Mouse (Mus musculus): ENCODE measurements at regions not wholly inside any gene's neighbourhood (a gene's known extent, or its start where the extent isn't known, plus 50 kb on each side); places are given as distances from the start of the nearest gene placed in this dataset.

DNA sequence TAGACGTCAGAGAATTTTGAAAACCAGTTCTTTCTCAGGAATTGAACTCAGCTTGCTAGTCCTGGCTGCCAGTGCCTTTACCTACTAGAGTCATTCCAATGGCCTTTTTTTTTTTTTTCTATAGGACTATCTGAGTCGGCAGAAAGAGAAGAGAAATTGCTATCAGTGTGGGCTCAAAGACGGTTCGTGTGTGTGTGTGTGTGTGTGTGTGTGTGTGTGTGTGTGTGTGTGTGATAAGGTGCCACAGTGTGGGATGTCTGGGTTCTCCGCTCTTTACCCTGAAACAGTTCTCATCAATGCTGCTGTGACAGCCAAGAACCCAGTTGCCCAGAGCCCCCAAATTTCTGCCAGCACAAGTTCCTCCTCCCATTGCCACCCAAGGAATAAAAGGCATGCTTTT lies 146.1 kb downstream of the Rybp start:
- ATAC-seq: no peak

DNA sequence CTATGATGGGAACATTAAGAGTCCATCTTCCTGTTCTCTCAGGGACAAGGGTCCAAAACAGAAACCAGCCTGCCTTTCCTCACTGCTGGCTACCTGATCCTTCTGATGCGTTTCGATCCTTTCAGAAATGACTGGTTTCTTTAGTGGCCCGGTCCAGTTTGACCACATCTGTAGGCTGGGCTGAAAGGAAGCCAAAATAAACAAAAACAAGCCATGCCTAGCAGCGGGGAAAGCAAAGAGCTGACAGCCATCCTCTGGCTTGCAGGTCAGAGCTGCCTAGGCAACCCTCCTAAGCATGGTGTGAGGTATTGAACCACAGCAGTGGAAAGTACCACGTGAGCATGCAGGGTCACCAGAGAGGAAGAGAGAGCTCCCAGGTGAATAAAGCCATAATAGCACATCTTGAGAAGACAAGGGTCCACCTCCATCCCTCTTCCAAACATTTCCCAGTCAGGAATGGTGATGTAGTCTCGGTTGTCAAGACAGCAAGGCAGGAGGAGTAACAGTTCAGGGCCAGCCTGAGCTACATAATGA lies 146.6 kb downstream of the Rybp start:
- ATAC-seq: no peak

DNA sequence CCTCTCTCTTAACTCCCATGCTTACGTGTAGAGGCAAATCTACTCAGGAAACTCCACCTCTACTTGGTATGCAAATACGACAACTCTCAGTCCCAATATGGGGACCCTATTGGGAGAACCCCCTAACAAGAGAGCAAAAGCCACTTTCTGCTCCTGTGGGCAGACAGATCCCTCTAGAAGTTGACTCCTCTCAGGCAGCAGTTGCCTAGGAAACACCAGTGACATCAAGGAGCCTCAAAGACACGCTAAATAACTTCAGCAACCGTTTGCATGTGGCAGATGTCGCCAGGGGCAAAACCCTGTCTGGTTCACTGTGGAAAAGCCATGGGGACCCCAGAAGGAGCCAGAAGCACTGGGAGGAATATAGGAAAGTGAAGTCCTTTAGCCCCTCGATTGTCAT lies 147.5 kb downstream of the Rybp start:
- ATAC-seq: no peak

DNA sequence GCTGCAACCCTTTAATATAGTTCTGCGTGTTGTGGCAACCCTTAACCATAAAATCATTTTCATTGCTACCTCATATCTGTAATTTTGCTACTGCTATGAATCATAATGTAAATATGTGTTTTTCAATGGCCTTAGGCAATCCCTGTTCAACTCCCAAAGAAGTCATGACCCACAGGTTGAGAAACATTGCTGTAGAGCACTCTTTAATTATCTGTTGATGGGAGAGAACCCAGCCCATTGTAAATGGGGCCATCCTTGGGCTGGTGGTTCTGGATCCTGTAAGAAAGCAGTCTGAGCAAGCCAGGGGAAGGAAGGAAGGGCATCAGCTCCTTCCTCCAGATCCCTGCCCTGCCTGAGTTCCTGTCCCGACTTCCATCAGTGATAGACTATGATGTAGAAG lies 148.6 kb downstream of the Rybp start:
- ATAC-seq: no peak

DNA sequence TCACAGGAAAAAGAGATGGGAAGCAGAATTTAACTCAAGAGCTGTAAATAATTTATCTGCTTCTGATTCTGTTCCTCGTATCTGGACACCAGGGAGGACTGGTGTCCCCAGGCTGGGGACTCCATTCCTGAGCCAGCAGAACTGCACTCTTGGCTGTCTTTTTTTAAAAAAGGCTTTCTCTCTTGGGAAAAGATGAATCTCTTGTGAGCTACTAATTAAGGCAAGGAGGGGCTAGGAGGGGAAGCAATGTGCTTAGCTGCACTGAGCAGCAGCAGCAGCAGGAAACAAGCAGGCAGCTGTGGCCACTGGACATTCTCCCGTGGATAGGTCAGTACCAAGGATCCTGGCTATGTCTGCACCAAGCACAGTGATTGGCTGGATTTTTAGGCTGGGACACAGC lies 152.1 kb downstream of the Rybp start:
- no peak for ATAC-seq

DNA sequence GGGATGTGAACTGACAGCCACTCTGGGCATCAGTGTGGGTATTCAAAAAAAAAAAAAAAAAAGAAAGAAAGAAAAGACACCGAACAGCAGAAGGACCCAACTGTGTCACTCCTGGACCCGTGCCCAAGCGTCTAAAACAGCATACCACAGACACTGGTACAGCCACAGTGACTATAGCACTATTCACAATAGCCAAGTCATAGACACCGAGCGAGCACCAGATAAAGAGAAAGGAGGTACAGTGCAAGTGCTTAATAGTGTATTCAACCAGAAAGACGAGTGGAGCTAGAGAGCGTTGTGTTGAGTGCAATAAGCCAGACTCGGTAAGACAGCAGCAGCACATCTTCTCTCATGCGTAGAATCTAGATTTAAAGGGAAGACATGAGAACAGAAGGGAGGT lies 153.3 kb downstream of the Rybp start:
- no peak for ATAC-seq

DNA sequence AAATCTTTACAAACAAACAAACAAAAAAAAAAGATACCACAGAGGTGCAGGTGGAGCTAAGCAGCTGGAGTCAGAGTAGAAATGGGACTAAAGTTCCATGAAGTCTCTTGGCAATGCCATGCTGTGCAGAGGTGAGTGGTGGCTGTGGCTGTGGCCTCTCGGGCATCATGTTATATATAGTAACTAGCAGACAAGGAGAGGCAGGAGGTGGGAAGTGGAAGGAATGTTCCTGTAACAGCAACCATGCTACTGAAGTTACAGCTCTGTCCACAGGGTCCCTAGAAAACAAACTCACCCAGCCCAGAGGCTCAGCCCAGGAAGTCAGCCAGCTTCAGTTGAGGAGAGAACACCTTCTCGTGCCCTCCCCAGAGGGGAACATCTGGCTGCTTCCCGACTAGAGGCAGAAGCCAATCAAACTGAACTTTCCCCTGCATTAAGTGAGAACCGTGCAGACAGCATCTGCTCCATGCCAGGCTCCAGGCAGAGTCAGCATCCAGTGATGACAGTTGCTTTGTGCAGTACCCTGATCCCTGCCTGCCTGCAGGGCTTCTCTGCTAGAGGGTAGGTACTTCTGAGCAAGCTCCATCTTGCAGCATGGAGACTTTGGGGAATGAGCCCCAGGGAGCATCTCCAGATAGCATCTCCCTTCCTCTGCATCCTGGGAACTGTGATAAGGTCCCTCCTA lies 154.2 kb downstream of the Rybp start:
- ATAC-seq: no peak

DNA sequence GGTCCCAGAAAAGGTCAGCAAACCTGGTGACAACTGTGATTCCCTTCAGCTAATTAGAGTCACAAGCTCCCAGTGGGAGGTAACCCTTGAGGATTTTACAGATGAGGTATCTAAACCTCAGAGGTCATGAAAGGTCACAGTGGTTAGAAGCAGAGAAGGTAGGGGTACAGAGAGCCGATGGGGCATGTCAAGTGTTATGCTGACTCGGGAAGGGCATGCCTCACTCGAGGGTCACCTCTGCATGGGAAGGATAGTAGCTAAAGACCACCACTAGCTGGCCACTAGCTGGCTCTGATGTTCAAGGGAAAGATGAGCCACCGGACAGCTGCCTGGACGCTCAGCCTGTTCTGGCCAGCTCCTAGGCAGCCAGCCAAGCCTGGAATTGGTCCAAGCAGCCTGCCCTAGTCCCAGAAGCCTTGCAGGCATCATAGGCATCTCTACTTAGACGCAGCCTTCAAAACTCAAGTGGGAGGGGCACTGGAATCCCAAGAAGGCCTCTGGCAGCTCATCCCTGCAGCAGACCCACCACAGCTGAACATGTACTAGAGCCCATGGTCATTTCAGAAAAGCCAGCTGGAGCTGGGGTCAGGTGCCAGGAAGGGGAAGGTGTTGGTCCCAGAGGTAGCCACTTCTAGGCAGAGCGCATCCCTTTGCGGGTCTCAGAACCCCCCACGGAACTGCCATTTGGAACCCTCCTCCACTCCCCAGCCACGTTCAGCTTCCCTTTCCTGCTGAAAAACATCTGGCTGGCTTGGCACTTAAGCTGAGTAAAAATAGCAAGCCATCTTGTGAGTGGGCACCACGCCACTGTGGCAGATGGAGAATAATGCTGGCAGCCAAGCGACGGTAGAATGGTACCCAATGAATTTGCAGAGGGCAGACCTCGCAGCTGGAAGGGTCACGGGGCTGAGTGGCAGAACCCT lies 159.8 kb downstream of the Rybp start:
- no peak for ATAC-seq

DNA sequence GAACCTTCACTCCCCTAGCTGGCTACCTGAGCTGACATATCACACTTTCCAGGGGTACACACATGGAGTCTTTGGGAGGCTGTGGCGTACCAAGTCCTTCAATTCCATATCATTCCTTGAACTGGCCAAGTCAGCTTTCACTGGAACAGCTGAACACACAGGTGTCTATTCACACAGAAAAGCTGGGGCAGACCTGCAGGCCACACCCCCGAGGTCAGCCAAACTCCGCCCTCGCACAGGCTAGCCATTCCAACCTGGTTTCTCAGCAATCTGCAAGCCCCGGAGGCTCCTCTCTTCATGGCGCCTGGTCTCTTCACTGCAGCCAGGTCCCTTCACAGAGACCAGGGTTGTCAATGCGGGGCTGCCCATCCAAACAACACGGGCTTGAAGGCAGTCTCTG lies 160.5 kb downstream of the Rybp start:
- ATAC-seq: no peak

DNA sequence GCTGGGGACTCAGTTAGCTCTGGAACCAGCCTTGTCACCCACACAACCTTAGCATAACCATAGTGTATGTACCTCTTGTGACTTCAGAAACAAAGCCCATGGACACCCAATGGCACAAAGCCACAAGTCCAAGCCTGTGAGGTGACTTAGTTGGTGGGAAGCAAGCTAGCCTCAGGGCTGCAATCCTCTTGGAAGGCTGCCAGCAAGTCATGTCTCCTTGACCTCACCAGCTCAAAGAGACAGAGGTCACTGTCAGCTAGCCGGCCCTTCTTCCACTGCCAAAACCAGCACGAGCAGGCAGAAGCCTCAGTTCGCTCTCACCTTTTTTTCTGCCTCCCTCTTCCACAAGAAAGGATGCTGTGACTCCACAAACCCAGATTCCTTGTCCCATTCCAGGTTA lies 161.0 kb downstream of the Rybp start:
- no peak for ATAC-seq

DNA sequence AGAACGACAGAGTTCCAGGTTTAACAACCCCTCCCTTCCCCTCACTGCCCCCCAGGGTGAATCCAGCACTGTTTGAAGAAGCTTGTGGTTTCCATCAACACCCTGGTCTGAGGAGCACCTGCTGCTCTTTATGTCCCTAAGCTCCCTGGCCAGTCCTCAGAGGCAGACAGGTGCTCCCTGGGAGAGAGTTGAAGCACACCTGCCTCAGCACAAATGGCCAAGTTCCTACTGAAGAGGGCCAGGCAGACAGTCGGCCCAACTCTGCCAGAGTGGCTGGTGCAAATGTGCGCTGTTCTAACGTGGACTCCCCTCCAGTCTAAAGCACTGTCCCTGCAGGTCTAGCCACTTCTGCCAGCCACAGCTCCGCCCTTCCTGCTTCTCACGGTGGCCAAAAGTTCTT lies 166.0 kb downstream of the Rybp start:
- ATAC-seq: no peak

DNA sequence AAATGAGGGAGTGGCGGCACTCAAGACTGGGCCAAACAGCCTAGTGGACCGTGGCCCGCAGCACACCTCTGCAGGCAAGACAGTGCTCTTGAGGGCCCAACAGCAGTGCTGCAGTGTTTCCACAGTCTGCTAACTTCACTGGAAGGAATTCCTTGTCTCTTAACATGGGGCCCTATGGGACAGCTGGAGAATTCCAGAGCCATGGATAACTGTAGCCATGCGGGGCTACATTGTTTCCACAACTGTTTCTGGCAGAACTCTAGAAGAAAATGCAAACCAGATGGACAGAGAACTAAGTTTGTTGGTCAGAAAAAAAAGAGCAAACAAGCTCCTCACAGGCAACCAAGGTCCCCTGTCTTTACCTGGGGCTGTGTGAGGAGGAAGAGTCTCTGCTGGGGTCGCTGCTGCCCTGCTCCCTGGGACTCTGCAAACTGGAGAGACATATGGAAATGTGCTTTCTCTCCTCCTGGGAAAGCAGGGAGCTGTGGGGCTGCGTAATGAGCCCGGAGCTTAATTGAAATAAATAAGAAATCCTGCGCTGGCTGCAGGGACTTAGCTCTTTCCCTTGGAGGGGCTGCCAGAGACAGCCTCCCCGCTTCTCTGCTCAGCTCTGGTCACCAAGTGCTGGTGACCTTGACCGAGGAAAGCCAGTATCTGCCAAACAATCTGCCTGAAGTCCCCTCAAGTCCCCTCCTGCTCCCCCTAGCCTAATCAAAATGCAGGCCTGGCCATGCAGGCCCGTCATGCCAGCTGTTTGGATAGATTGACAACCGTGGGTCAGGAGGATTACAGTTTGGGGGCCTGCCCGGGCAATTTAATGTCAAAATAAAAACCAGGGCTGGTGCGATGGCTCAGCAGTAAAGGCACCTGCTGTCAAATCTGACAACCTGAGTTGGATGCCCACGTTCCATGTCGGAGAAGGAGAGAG lies 167.0 kb downstream of the Rybp start:
- no peak for ATAC-seq

DNA sequence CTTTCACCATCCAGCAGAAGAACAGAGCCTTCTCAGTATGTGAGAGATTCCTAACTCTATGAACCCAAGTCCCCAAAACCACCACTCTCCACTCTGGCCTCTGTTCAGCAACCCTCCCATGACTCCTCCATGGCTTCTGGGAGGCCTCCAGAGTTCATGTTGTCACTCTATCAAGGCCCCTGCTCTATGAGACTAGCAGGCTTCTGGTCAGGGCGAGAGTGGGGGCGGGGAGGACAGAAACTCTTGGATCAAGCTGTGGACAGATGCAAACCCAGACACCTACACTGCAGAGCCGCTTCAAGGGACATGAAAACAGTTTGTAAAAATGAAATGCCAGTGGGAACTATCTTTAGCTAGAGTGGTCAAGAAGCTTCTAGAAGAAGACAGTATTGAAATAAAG lies 170.2 kb downstream of the Rybp start:
- ATAC-seq: no peak

DNA sequence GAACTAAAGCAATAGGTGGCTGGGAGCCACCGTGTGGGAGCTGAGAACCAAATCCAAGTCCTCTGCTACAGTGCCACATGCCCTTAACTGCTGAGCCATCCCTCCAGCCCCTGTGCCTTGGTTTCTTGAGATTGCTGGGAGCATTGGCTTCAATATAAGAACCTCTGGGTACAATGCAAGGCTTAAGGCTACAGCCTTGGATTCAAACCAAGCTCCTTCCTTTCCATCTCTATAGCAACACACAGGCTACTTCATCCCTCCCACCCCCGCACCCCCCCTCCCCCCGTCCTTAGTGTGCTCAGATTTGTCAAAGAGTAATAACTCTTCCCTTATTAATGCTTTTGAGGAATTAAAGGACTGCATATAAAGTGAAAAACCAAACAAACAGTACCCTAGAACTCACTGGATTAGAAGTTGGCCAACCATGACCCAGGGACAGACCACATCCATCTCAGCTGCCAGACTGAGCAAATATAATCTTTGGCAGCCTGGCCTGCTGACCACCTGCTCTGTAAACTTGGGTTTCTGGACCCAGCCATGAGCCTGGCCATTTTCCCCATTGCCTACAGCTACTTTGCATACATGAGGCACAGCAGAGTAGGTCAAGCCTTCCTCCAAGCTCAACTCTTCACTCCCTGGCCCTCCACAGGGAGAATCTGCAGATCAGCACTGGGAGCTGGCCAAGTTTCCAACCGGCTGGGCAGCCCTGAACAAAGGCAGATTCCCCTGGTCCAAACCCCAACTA lies 173.7 kb downstream of the Rybp start:
- no peak for ATAC-seq

DNA sequence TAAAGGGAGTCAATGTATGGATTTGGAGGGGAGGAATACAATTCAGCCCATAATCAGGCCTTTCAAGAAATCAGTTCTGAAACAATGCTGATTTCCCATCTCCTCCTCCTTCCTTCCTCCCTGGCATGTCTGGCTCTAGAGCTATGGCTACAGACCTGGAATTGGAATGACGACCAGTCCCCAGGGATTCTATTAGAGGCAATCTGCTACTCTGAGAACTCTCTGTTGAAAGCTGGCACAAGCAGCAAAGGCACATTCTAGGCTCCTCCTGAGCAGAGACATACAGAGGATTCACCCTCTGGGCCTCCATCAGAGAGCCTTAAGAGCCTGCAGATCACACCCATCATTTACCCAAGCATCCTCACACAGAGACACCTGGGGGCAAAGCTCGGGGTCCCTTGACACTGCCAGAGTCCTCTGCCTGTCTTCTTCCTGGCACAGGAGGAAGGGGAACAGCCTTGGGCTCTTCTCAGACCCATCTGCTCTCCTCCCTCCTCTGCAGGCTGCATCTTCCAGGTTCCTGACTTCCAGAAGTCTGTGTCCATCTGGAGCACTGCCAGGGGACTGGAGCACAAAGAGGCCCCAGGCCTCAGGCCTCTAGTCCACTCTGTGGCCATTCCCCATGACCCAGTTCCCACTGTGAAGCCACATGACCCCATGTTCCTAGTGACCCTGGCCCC lies 176.2 kb downstream of the Rybp start:
- no peak for ATAC-seq

DNA sequence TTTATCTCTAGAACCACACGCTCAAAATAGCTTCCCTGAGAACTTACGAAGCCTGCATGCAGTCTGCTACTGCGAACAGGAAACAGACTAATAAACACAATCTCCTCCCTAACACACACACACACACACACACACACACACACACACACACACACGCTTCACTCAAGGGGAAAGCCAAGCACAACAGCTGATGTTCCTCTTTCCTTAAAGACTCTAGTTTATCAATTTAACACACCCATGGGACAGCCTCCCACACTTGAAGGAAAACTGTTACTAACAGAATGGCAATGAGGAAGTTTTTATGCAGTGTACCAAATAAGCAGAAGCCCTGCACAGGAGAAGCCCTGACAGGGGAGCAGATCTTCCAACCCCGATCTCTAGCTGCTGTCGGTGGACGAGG lies 177.3 kb downstream of the Rybp start:
- ATAC-seq: no peak

DNA sequence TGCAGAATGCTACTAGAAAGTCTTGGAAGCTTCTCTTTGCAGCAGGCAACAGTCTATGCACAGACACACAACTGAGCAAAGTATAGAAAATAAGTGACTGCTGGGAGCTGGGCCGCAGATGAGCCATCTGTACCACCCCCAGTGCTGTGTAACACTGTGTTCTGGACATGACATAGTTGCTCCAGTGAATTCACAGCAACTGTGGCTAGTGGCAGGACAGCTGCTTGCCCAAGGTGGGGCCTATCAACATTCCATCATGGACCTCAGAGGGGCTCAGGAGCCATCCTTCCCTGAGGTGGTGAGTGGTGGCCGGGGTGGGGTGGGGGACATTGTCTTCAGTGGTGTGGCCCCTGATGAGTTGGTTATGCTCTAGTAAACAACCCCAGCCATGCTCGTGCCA lies 177.9 kb downstream of the Rybp start:
- no peak for ATAC-seq

DNA sequence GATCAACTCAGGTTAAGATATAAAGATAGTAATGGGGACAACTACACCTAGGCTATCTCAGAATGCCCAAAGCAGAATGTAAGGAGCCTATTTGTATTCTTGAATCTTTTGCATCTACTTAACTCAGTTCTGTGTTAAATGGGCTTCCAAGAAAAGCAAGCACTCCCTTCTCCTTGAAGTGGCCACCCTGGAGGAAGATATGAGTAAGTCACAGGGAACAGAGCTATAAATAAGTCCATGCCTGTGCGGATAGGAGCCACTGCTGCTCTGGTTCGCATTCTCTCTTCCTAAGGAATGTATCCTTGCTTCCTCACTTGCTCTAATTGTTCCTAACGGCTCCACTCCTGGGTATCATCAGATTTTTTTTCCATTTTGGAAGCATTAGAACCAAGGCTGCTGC lies 179.8 kb downstream of the Rybp start:
- no peak for ATAC-seq

DNA sequence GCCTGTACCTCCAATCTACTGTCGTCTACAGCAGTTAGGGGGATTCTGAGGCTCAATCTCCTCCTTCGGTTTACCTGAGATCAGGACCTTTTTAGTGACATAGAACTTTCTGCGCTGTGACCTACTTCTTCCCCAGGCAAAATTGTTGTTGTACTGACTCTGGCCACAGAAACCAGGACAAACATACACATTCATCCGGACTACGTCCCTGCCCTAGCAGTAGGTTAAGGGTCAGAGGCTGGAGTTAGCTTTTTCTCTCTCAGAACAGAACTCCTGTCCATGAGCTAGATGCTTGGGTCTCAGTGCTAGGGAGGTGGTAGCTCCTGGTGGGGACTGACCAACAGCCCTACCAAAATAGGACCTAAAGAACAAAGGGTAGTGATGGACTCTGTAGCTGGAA lies 180.2 kb downstream of the Rybp start:
- no peak for ATAC-seq

DNA sequence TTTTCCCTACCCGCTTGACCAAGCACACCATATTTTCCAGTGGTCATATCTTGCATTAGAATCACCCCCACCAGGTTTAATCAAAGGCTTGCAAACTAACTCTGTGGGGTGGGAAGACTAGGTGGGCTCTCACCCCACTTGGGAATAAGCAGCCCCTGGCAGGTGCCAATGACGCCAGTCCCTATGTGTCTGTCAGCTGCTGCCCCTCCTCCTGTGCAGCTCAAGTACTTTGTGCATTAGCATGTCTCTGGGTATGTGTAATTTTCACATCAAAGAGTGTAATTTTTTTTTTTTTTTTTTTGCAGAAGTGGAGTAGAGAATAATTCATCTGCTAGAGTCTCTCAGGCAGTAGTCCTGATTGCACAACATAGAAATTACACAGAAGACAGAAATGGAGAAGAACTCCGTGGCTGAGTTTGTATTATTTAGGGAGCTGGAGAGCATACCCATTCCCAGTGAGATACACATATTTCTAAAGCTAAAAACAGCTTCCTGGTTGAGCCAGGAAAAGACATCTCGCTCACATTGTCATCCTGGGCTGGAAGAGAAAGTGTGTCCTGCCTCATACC lies 186.6 kb downstream of the Rybp start:
- no peak for ATAC-seq

Measured in inflammation-experienced regulatory T-cells, adult 6 months (primary cell).